Mouse (Mus musculus) CH12.LX (cell line): ENCODE results near the gene Dock3. TPM values are rescaled to one million over a fixed set of nuclear protein-coding genes. Genes with fewer than 3 reads are reported as not detected.

Source experiments
- DNase-seq: peaks from one replicate; pipeline ENCODE4 v3.0.0-alpha.2; 2013; ENCODE audit errors: extremely low read depth
- H3K27ac ChIP-seq: 2 replicates; pipeline ENCODE4 v1.5.1; 2012; ENCODE audit warnings: low read depth, mild to moderate bottlenecking, control low read depth, moderate library complexity; ENCODE audit not compliant: insufficient read depth
- H3K27me3 ChIP-seq: replicated peaks from 2 replicates; pipeline ENCODE3; 2012; ENCODE audit warnings: inconsistent platforms
- H3K36me3 ChIP-seq, 2 experiments: replicated peaks in 1 of 2; 2 replicates each; pipeline versions ENCODE3 to v1.6.1; 2012; ENCODE audit warnings: inconsistent platforms in 1 of 2, low read length in 1 of 2, mild to moderate bottlenecking in 1 of 2, mixed read lengths in 1 of 2, moderate library complexity in 1 of 2; ENCODE audit not compliant: control insufficient read depth in 1 of 2, insufficient read depth in 1 of 2
- H3K4me1 ChIP-seq, 2 experiments: 2 replicates each; pipeline ENCODE4 v1.6.1; 2012; ENCODE audit warnings: inconsistent platforms in 1 of 2, moderate library complexity in 1 of 2; ENCODE audit not compliant: insufficient read depth in 2 of 2, control insufficient read depth in 1 of 2
- H3K4me2 ChIP-seq: 2 replicates; pipeline ENCODE4 v1.6.1; 2012; ENCODE audit warnings: low read depth, mild to moderate bottlenecking, control low read depth; ENCODE audit not compliant: poor library complexity, insufficient read depth, severe bottlenecking
- H3K4me3 ChIP-seq, 3 experiments: fragments of 150-350 bp in 1 of 3; sonication (generic) in 1 of 3; replicated peaks in 1 of 3; 2 replicates each; pipeline versions ENCODE3 to v1.5.1; 2011 to 2012; ENCODE audit warnings: low read depth in 2 of 3, low read length in 2 of 3, mild to moderate bottlenecking in 2 of 3, moderate library complexity in 2 of 3, control low read depth in 1 of 3, improper control_type of control experiment in 1 of 3, inconsistent platforms in 1 of 3, mixed read lengths in 1 of 3; ENCODE audit not compliant: poor library complexity in 1 of 3
- H3K79me2 ChIP-seq: replicated peaks from 2 replicates; pipeline ENCODE4 v1.6.1; 2012; ENCODE audit warnings: mild to moderate bottlenecking, moderate library complexity; ENCODE audit not compliant: control insufficient read depth, poor library complexity, insufficient read depth, severe bottlenecking; ENCODE audit errors: extremely low read depth
- H3K9ac ChIP-seq: 2 replicates; pipeline ENCODE4 v1.6.1; 2012; ENCODE audit warnings: low read depth, mild to moderate bottlenecking, control low read depth, moderate library complexity; ENCODE audit not compliant: insufficient read depth
- H3K9me3 ChIP-seq: replicated peaks from 2 replicates; pipeline ENCODE3; 2012; ENCODE audit warnings: low read length, inconsistent platforms, mixed read lengths
- BHLHE40 ChIP-seq: IDR thresholded peaks from 2 replicates; pipeline ENCODE4 v1.6.1; 2011; ENCODE audit warnings: mild to moderate bottlenecking, low read depth, low read length, improper control_type of control experiment
- CHD1 ChIP-seq: IDR thresholded peaks from 2 replicates; pipeline ENCODE4 v1.6.1; 2012; ENCODE audit warnings: low read depth, low read length, improper control_type of control experiment, inconsistent platforms
- CHD2 ChIP-seq: IDR thresholded peaks from 2 replicates; pipeline ENCODE4 v1.6.1; 2011; ENCODE audit warnings: low read length, improper control_type of control experiment
- CTCF ChIP-seq, 2 experiments: IDR thresholded peaks in 1 of 2; conservative IDR thresholded peaks in 1 of 2; 2 replicates each; pipeline ENCODE4 v1.5.1; 2011 to 2012; ENCODE audit warnings: low read depth in 2 of 2, low read length in 2 of 2, improper control_type of control experiment in 1 of 2, inconsistent platforms in 1 of 2, mild to moderate bottlenecking in 1 of 2, moderate library complexity in 1 of 2
- E2F4 ChIP-seq: IDR thresholded peaks from 2 replicates; pipeline ENCODE4 v1.6.1; 2011; ENCODE audit warnings: low read depth, low read length, improper control_type of control experiment; ENCODE audit not compliant: insufficient replicate concordance
- ELF1 ChIP-seq: IDR thresholded peaks from 2 replicates; pipeline ENCODE4 v1.6.1; 2014; ENCODE audit warnings: low read depth, mild to moderate bottlenecking, inconsistent platforms, low read length, improper control_type of control experiment
- EP300 ChIP-seq: IDR thresholded peaks from 2 replicates; pipeline ENCODE4 v1.6.1; 2011; ENCODE audit warnings: low read length, improper control_type of control experiment
- ETS1 ChIP-seq: conservative IDR thresholded peaks from 2 replicates; pipeline ENCODE4 v1.6.1; 2012; ENCODE audit warnings: low read depth, mild to moderate bottlenecking, inconsistent platforms, low read length, improper control_type of control experiment, moderate library complexity
- GABPA ChIP-seq: IDR thresholded peaks from 2 replicates; pipeline ENCODE4 v1.6.1; 2012; ENCODE audit warnings: low read depth, low read length, improper control_type of control experiment, inconsistent platforms; ENCODE audit not compliant: insufficient replicate concordance
- HCFC1 ChIP-seq: IDR thresholded peaks from 2 replicates; pipeline ENCODE4 v1.6.1; 2012; ENCODE audit warnings: low read depth, mild to moderate bottlenecking, inconsistent platforms, low read length, improper control_type of control experiment
- IRF4 ChIP-seq: IDR thresholded peaks from 2 replicates; pipeline ENCODE4 v1.6.1; 2014; ENCODE audit warnings: low read depth, mild to moderate bottlenecking, inconsistent platforms, low read length, improper control_type of control experiment
- JUN ChIP-seq: IDR thresholded peaks from 2 replicates; pipeline ENCODE4 v1.6.1; 2011; ENCODE audit warnings: low read depth, mild to moderate bottlenecking, low read length, improper control_type of control experiment, moderate library complexity; ENCODE audit not compliant: insufficient read depth
- JUND ChIP-seq: conservative IDR thresholded peaks from 2 replicates; pipeline ENCODE4 v1.6.1; 2011; ENCODE audit warnings: low read depth, low read length, improper control_type of control experiment
- KAT2A ChIP-seq: IDR thresholded peaks from 2 replicates; pipeline ENCODE4 v1.6.1; 2012; ENCODE audit warnings: low read length, improper control_type of control experiment, inconsistent platforms; ENCODE audit not compliant: insufficient replicate concordance
- MAFK ChIP-seq: IDR thresholded peaks from 2 replicates; pipeline ENCODE4 v1.6.1; 2011; ENCODE audit warnings: low read length, improper control_type of control experiment; ENCODE audit not compliant: insufficient replicate concordance
- MAX ChIP-seq: IDR thresholded peaks from 2 replicates; pipeline ENCODE4 v1.6.1; 2011; ENCODE audit warnings: low read length, improper control_type of control experiment
- MAZ ChIP-seq: IDR thresholded peaks from 2 replicates; pipeline ENCODE4 v1.6.1; 2012; ENCODE audit warnings: low read depth, mild to moderate bottlenecking, inconsistent platforms, low read length, improper control_type of control experiment, moderate library complexity
- MEF2A ChIP-seq: IDR thresholded peaks from 2 replicates; pipeline ENCODE4 v1.6.1; 2014; ENCODE audit warnings: low read depth, mild to moderate bottlenecking, inconsistent platforms, low read length, improper control_type of control experiment, borderline replicate concordance
- MXI1 ChIP-seq: IDR thresholded peaks from 2 replicates; pipeline ENCODE4 v1.6.1; 2011; ENCODE audit warnings: mild to moderate bottlenecking, low read depth, low read length, improper control_type of control experiment
- MYC ChIP-seq: IDR thresholded peaks from 2 replicates; pipeline ENCODE4 v1.6.1; 2011; ENCODE audit warnings: low read depth, mild to moderate bottlenecking, improper control_type of control experiment, low read length
- NELFE ChIP-seq: IDR thresholded peaks from 2 replicates; pipeline ENCODE4 v1.6.1; 2011; ENCODE audit warnings: low read depth, low read length, improper control_type of control experiment
- NRF1 ChIP-seq: IDR thresholded peaks from 2 replicates; pipeline ENCODE4 v1.6.1; 2014; ENCODE audit warnings: low read depth, mild to moderate bottlenecking, inconsistent platforms, low read length, improper control_type of control experiment, moderate library complexity
- PAX5 ChIP-seq: IDR thresholded peaks from 2 replicates; pipeline ENCODE4 v1.6.1; 2012; ENCODE audit warnings: low read length, inconsistent platforms, mixed read lengths
- POLR2A ChIP-seq: IDR thresholded peaks from 2 replicates; pipeline ENCODE4 v1.6.1; 2011; ENCODE audit warnings: low read depth, mild to moderate bottlenecking, improper control_type of control experiment, low read length
- POLR2AphosphoS2 ChIP-seq: IDR thresholded peaks from 2 replicates; pipeline ENCODE4 v1.6.1; 2011; ENCODE audit warnings: low read depth, low read length, improper control_type of control experiment
- RAD21 ChIP-seq: IDR thresholded peaks from 2 replicates; pipeline ENCODE4 v1.6.1; 2011; ENCODE audit warnings: low read depth, mild to moderate bottlenecking, low read length, improper control_type of control experiment, moderate library complexity
- RCOR1 ChIP-seq: conservative IDR thresholded peaks from 2 replicates; pipeline ENCODE4 v1.6.1; 2012; ENCODE audit warnings: low read depth, mild to moderate bottlenecking, inconsistent platforms, low read length, improper control_type of control experiment
- SIN3A ChIP-seq: IDR thresholded peaks from 2 replicates; pipeline ENCODE4 v1.6.1; 2012; ENCODE audit warnings: low read length, improper control_type of control experiment, inconsistent platforms
- SMC3 ChIP-seq: IDR thresholded peaks from 2 replicates; pipeline ENCODE4 v1.6.1; 2011; ENCODE audit warnings: low read depth, low read length, improper control_type of control experiment
- TBP ChIP-seq: conservative IDR thresholded peaks from 2 replicates; pipeline ENCODE4 v1.6.1; 2011; ENCODE audit warnings: low read depth, low read length, improper control_type of control experiment
- TCF12 ChIP-seq: IDR thresholded peaks from 2 replicates; pipeline ENCODE4 v1.6.1; 2014; ENCODE audit warnings: low read depth, mild to moderate bottlenecking, inconsistent platforms, low read length, improper control_type of control experiment
- UBTF ChIP-seq: IDR thresholded peaks from 2 replicates; pipeline ENCODE4 v1.6.1; 2012; ENCODE audit warnings: low read depth, mild to moderate bottlenecking, inconsistent platforms, low read length, improper control_type of control experiment, moderate library complexity
- USF1 ChIP-seq: IDR thresholded peaks from 2 replicates; pipeline ENCODE4 v1.6.1; 2014; ENCODE audit warnings: low read depth, mild to moderate bottlenecking, inconsistent platforms, low read length, improper control_type of control experiment
- USF2 ChIP-seq: conservative IDR thresholded peaks from 2 replicates; pipeline ENCODE4 v1.6.1; 2011; ENCODE audit warnings: low read depth, low read length, improper control_type of control experiment
- ZC3H11A ChIP-seq: IDR thresholded peaks from 2 replicates; pipeline ENCODE4 v1.6.1; 2012; ENCODE audit warnings: low read depth, mild to moderate bottlenecking, inconsistent platforms, low read length, improper control_type of control experiment
- ZKSCAN1 ChIP-seq: IDR thresholded peaks from 2 replicates; pipeline ENCODE4 v1.6.1; 2012; ENCODE audit warnings: low read depth, inconsistent platforms, low read length, improper control_type of control experiment, borderline replicate concordance
- ZMIZ1 ChIP-seq: IDR thresholded peaks from 2 replicates; pipeline ENCODE4 v1.6.1; 2012; ENCODE audit warnings: low read depth, mild to moderate bottlenecking, inconsistent platforms, low read length, improper control_type of control experiment
- ZNF384 ChIP-seq: IDR thresholded peaks from 2 replicates; pipeline ENCODE4 v1.6.1; 2012; ENCODE audit warnings: low read depth, low read length, improper control_type of control experiment, inconsistent platforms
- dilution Hi-C: fragments of 300-500 bp; cut with MboI; formaldehyde crosslinking; loops from 2 replicates; pipeline ENCODE4 v1.14.3; 2020; ENCODE audit warnings: low sequenced_read_pairs; ENCODE audit not compliant: extremely low pct_unique_long_range_greater_than_20kb, extremely low pct_ligation_motif_present
- in situ Hi-C: fragments of 300-500 bp; cut with MboI; formaldehyde crosslinking; loops from 3 replicates; pipeline ENCODE4 v1.14.3; 2019; ENCODE audit warnings: low sequenced_read_pairs, low pct_ligation_motif_present, low pct_unique_long_range_greater_than_20kb, mixed read lengths
- polyA plus RNA-seq: library from polyadenylated mRNA; unstranded; fragments of >175 nt; gene quantifications from 2 replicates; pipeline ENCODE4 v1.2.1, GENCODE M21; 2012; ENCODE audit warnings: low read depth; ENCODE audit not compliant: insufficient read length
- total RNA-seq, 2 experiments: library from RNA; depleted of rRNA; stranded (reverse); fragments of 300-350 nt in 1 of 2; fragments of >200 nt in 1 of 2; gene quantifications; 2 replicates each; pipeline ENCODE4 v1.2.3; 2012 to 2014

Gene Dock3
- total and polyA plus RNA-seq, 3 experiments: 0.30 TPM; not detected in 2

GRCm38 (mm10) chr9:106891829-106892551, 339.7 kb downstream of the Dock3 start, which contains the start of gene Manf:
TSS of gene Manf (minus strand) at chr9:106891979.
- Histone ChIP-seq H3K27ac (peak within 1 kb of the TSS; percentile 66), H3K9me3 (no peaks in the 10 kb centered on the region), H3K27me3 (peaks cover 10% of the 10 kb centered on the region), H3K4me3 (peak within 1 kb of the TSS; percentile 83 to 97 (median 92)), H3K79me2 (peaks cover 26% of the 10 kb centered on the region), H3K4me2 (peak within 1 kb of the TSS; percentile 87), H3K4me1 (peaks cover 9 to 41% of the 10 kb centered on the region in 2 experiments), H3K36me3 (peaks cover 25 to 32% of the 10 kb centered on the region in 2 experiments), H3K9ac (peak within 1 kb of the TSS; percentile 95)
- TF ChIP-seq MYC (peak; percentile 85), MEF2A (0 out of 2 replicates have a peak, but pooled peaks have one; percentile 11), NRF1 (peak; percentile 65), POLR2A (peak; percentile 92), EP300 (no peak), POLR2AphosphoS2 (0 out of 2 replicates have a peak, but pooled peaks have one; percentile 47), JUND (no peak), GABPA (no peak), BHLHE40 (peak; percentile 3; the same call in 1 of the 2 replicates), E2F4 (peak; percentile 75; the same call in 1 of the 2 replicates), ZNF384 (no peak), JUN (no peak), TBP (peak; percentile 80), MXI1 (peak; percentile 93), MAX (peak; percentile 97), ELF1 (peak; percentile 80), RAD21 (no peak), ZC3H11A (no peak), KAT2A (peak; percentile 84; the same call in 1 of the 2 replicates), RCOR1 (no peak; the same call in 1 of the 2 replicates), ETS1 (no peak), CTCF (conservative IDR thresholded peaks at IDR 0.05 in 1 of 2, IDR thresholded peaks at IDR 0.05 in 1 of 2; ENCODE audit: low read depth in 2 of 2, low read length in 2 of 2) (no peak), PAX5 (no peak), ZKSCAN1 (no peak), SMC3 (no peak), MAZ (no peak), CHD1 (no peak), USF2 (peak; percentile 57), SIN3A (peak; percentile 95), UBTF (no peak), CHD2 (peak; percentile 94), TCF12 (peak; percentile 80), IRF4 (peak; percentile 4; the same call in 1 of the 2 replicates), NELFE (peak; percentile 94), MAFK (no peak), USF1 (peak; percentile 74), ZMIZ1 (peak; percentile 97), HCFC1 (peak; percentile 85)
- in situ Hi-C loops: loop anchor here (5.0 kb wide), 1 partner anchor 220 kb away; no protein-coding TSS in a partner anchor
- peak; percentile 98 for DNase-seq
- dilution Hi-C loops: no loop called here
